Mouse (Mus musculus) spleen, postnatal 36 days (tissue): ENCODE data around the gene Pcdh10.

ENCODE experiments used
- DNase-seq, 2 experiments: peaks; one replicate each; pipeline ENCODE4 v3.0.0; 2022; ENCODE audit warnings: low spot score in 2 of 2, mixed read lengths in 1 of 2

Gene Pcdh10

GRCm38 (mm10) chr3:45378145-45378544, at the start of gene Pcdh10:
TSS of gene Pcdh10 (plus strand) at chr3:45378398.
- DNase-seq: peak in 1 of 2 experiments; percentile 5

DNA sequence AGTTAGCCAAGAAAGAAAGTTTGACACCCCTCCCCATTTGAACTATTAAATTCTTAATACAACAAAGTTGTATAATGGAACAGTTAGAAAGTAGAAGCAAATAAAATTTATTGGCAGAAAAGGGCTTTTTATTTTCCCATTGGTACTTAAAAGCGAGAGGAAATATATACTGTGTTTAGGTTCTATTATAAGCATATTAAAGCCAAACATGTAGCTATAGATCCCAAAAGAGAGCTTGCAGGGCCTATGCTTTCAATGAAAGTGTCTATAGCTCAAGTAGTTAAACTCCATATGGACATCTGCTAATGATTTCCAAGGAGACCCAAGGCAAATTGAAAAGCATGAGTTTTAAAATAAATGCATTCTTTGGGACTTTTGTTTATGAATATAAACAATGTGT, 22.3 kb upstream of the Pcdh10 start:
- DNase-seq: no peak

- no peak for DNase-seq
These were observed 9.2 kb upstream of the Pcdh10 start for GRCm38 (mm10) chr3:45368952-45369351.

- no peak for DNase-seq
These were observed 2.3 kb upstream of the Pcdh10 start for GRCm38 (mm10) chr3:45375761-45376500.

- DNase-seq: no peak
These were observed 1.5 kb upstream of the Pcdh10 start for GRCm38 (mm10) chr3:45376501-45377390.

- no peak for DNase-seq
These were observed 703 bp upstream of the Pcdh10 start for GRCm38 (mm10) chr3:45377391-45377998.

GRCm38 (mm10) chr3:45379541-45379971, 1.4 kb downstream of the Pcdh10 start:
- no peak for DNase-seq

GRCm38 (mm10) chr3:45379972-45380761, 2.0 kb downstream of the Pcdh10 start:
- no peak for DNase-seq

GRCm38 (mm10) chr3:45380811-45381761, 2.9 kb downstream of the Pcdh10 start:
- DNase-seq: no peak

- DNase-seq: no peak
These were observed 4.0 kb downstream of the Pcdh10 start for GRCm38 (mm10) chr3:45382032-45382755.

- no peak for DNase-seq
These were observed 5.6 kb downstream of the Pcdh10 start for GRCm38 (mm10) chr3:45383831-45384230.

DNA sequence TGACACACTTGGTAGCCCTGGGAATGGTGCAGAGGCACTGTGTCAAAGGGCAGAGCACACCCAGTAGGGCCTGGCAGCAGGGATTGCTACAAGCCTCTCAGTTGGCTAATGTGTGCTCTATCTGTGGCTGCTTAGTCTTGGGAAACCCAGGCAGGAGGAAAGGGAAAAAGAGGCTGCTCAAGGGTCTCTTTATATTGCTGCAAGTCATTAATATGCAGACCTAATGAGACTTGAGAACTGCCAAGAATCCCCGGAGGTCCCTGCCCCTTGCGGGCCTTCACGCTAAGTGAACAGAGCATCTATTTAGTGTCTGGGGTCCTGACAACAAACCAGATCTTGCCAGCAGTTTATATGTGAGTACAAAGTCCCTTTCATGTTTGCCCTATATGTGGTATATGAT, 6.8 kb downstream of the Pcdh10 start:
- no peak for DNase-seq

GRCm38 (mm10) chr3:45385451-45385850, 7.3 kb downstream of the Pcdh10 start:
- DNase-seq: no peak

- no peak for DNase-seq
These were observed 8.3 kb downstream of the Pcdh10 start for GRCm38 (mm10) chr3:45386512-45386911.

DNA sequence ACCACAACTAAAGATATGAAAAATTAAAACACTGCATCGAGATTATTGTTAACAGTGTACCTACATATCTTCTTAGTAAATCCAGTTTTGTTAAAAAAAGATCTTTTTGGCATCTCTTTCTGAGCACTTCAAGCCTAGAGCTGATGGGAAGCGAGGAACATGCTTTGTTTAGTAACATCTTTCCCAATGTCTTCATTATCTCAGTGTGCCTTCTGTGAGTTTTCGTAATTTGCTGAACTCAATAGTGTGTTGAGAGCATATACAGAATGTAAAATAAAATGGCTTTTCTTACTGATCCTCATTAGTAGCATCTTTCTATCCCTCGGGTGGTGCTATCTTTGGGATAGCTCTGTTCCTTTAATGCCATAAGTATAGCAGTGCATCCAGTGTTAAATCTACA, 18.9 kb downstream of the Pcdh10 start:
- no peak for DNase-seq

DNA sequence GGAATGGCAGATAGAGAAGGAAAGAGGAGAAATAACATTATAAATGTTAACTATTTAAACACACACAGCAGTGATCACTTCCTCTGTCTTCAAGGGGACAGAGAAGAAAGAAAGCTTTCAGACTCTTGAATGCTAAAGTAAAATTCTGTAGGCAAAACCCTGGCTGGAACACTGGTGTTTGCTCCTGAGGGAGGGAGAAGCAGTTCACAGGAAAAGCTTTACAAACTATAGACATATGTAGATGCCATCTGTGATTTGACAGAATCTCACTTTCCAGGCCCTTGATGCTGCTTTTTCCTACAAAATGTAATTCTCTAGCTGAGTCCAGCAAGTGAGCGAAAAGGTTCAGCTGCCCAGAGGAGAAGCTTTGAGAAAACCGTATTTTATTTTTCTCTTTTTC, 25.0 kb downstream of the Pcdh10 start:
- DNase-seq: no peak

- no peak for DNase-seq
These were observed 53.5 kb downstream of the Pcdh10 start for GRCm38 (mm10) chr3:45431691-45432090.

DNA sequence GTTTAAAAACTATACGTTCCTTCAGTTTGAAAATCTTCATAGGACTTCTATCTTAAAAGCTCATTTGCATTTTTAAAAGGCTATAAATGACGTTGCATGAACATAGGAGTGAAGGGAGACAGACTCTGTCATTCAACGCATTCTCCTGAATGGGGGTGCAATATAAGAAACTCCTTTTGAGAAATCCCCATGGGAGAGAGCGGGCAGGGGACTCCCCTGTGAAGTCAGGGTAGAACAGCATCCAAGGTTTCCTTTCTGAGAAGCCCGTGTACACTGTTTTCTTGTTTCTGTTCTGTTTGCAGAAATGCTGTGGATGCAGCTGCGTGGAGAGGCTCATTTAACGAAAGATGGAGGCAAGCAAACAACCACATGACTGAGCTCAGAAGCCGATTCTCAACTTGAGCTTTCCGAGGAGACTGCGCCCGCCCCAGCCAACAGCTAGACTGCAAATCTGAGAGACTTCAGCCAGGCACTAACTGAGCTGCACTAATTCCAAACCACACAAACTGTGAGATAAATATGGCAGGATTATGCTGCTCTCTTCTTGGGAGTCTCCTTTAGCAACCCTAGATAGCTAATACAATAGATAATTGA, 54.1 kb downstream of the Pcdh10 start:
- DNase-seq: no peak
